Mouse (Mus musculus) hindbrain, postnatal 0 days (tissue): ENCODE data around the gene Serpina9. TPM values are rescaled to one million over a fixed set of nuclear protein-coding genes. Genes with fewer than 3 reads are reported as not detected.

ENCODE experiments used
- ATAC-seq: fragments of 200-750 bp; cut with Nextera tagmentation; 2 replicates; pipeline ENCODE4 v1.8.0; 2017; ENCODE audit warnings: mild to moderate bottlenecking, moderate TSS enrichment, moderate library complexity
- DNase-seq: peaks from one replicate; pipeline ENCODE4 v3.0.0-alpha.2; 2015; ENCODE audit warnings: low spot score
- H3K27ac ChIP-seq: fragments of 300-500 bp; sonication (generic); 2 replicates; pipeline ENCODE4 v1.5.1; 2014; ENCODE audit warnings: mild to moderate bottlenecking
- H3K27me3 ChIP-seq: fragments of 300-500 bp; sonication (generic); 2 replicates; pipeline ENCODE4 v1.6.1; 2014; ENCODE audit warnings: low read length, mixed read lengths; ENCODE audit not compliant: insufficient read depth
- H3K36me3 ChIP-seq: fragments of 300-500 bp; sonication (generic); 2 replicates; pipeline ENCODE4 v1.6.1; 2014; ENCODE audit warnings: low read length, mixed read lengths; ENCODE audit not compliant: insufficient read depth
- H3K4me1 ChIP-seq: fragments of 300-500 bp; sonication (generic); 2 replicates; pipeline ENCODE4 v1.6.1; 2014; ENCODE audit warnings: antibody characterized with exemption, low read length, mixed read lengths; ENCODE audit not compliant: insufficient read depth
- H3K4me2 ChIP-seq: fragments of 300-500 bp; sonication (generic); 2 replicates; pipeline ENCODE4 v1.6.1; 2014; ENCODE audit warnings: low read depth, mild to moderate bottlenecking, low read length, moderate library complexity, mixed read lengths
- H3K4me3 ChIP-seq: fragments of 300-500 bp; sonication (generic); 2 replicates; pipeline ENCODE4 v1.5.1; 2014; ENCODE audit warnings: low read length
- H3K9ac ChIP-seq: fragments of 300-500 bp; sonication (generic); replicated peaks from 2 replicates; pipeline ENCODE4 v1.6.1; 2014; ENCODE audit warnings: mild to moderate bottlenecking, low read length, moderate library complexity, mixed read lengths
- H3K9me3 ChIP-seq: fragments of 300-500 bp; sonication (generic); 2 replicates; pipeline ENCODE4 v1.6.1; 2016; ENCODE audit warnings: low read length, mixed read lengths
- CTCF ChIP-seq: IDR thresholded peaks from 2 replicates; pipeline ENCODE4 v1.5.1; 2016; ENCODE audit warnings: antibody characterized with exemption, control low read depth, low read depth
- WGBS: fragments of 180-500 bp; shearing (Covaris S2); extraction: QIAGEN DNeasy Blood & Tissue Kit; methylation state at CpG from one replicate; pipeline ENCODE4 v1.1.7; 2014; 5-methylcytosine and 5-hydroxymethylcytosine counted together
- polyA plus RNA-seq: library from polyadenylated mRNA; unstranded; fragments of >200 nt; fragmentation: Nextera tagmentation; extraction: Ambion mirVana; gene quantifications from 2 replicates; pipeline ENCODE4 v1.2.1, GENCODE M21; 2015
- total RNA-seq: library from RNA; depleted of rRNA; stranded (reverse); fragments of >200 nt; gene quantifications from 2 replicates; pipeline ENCODE4 v1.2.3, GENCODE M21; 2014

Gene Serpina9
- total and polyA plus RNA-seq, 2 experiments from 2014 or later, result 0.43 TPM; not detected in 1

GRCm38 (mm10) chr12:104015280-104015679 is 1.7 kb upstream of the Serpina9 start:
- no peak overlapping the region for H3K4me2 ChIP-seq
- no peaks in the 10 kb centered on the region for H3K4me1 ChIP-seq
- H3K27ac ChIP-seq, result no peak overlapping the region
- H3K36me3 ChIP-seq, result no peaks in the 10 kb centered on the region
- peaks cover 3% of the 10 kb centered on the region; the same call in 1 of the 2 replicates for H3K9me3 ChIP-seq
- H3K4me3 ChIP-seq, result no peak overlapping the region
- DNase-seq (no peak), ATAC-seq (no peak)
- no peaks in the 10 kb centered on the region for H3K27me3 ChIP-seq
- H3K9ac ChIP-seq, result no peak overlapping the region
- WGBS, result 88% methylated on average over 3 of the region's 3 CpGs
- no peak for TF ChIP-seq CTCF

GRCm38 (mm10) chr12:104004689-104005088 is 8.9 kb downstream of the Serpina9 start:
- H3K4me3 ChIP-seq, result no peak overlapping the region
- H3K27me3 ChIP-seq, result no peaks in the 10 kb centered on the region
- no peaks in the 10 kb centered on the region for H3K4me1 ChIP-seq
- H3K9me3 ChIP-seq, result no peaks in the 10 kb centered on the region
- no peak overlapping the region for H3K4me2 ChIP-seq
- no peak for DNase-seq
- no peak overlapping the region for H3K9ac ChIP-seq
- no peak for TF ChIP-seq CTCF
- no peak for ATAC-seq
- no peaks in the 10 kb centered on the region for H3K36me3 ChIP-seq
- no peak overlapping the region for H3K27ac ChIP-seq
- 80% methylated on average over 5 of the region's 5 CpGs for WGBS

- H3K27me3 ChIP-seq, result no peaks in the 10 kb centered on the region
- H3K9ac ChIP-seq, result no peak overlapping the region
- 61% methylated on average over 4 of the region's 4 CpGs for WGBS
- DNase-seq (no peak), ATAC-seq (no peak)
- no peaks in the 10 kb centered on the region for H3K4me1 ChIP-seq
- no peak overlapping the region for H3K27ac ChIP-seq
- H3K36me3 ChIP-seq, result no peaks in the 10 kb centered on the region
- TF ChIP-seq CTCF, result no peak
- no peaks in the 10 kb centered on the region for H3K9me3 ChIP-seq
- no peak overlapping the region for H3K4me2 ChIP-seq
- H3K4me3 ChIP-seq, result no peak overlapping the region
Measured at GRCm38 (mm10) chr12:104003238-104003612, 10.3 kb downstream of the Serpina9 start.

- Histone ChIP-seq H3K4me1 (no peaks in the 10 kb centered on the region), H3K27me3 (no peaks in the 10 kb centered on the region), H3K27ac (no peak overlapping the region), H3K4me3 (no peak overlapping the region), H3K4me2 (no peak overlapping the region), H3K9ac (no peak overlapping the region), H3K9me3 (no peaks in the 10 kb centered on the region), H3K36me3 (no peaks in the 10 kb centered on the region)
- TF ChIP-seq CTCF, result no peak
- 66% methylated on average over 10 of the region's 10 CpGs for WGBS
- ATAC-seq (no peak), DNase-seq (no peak)
Measured at GRCm38 (mm10) chr12:104002569-104003237, 10.9 kb downstream of the Serpina9 start.

- H3K36me3 ChIP-seq, result no peaks in the 10 kb centered on the region
- DNase-seq (no peak), ATAC-seq (no peak)
- H3K27ac ChIP-seq, result no peak overlapping the region
- 94% methylated on average over 3 of the region's 3 CpGs for WGBS
- H3K9ac ChIP-seq, result no peak overlapping the region
- no peaks in the 10 kb centered on the region for H3K4me1 ChIP-seq
- H3K9me3 ChIP-seq, result no peaks in the 10 kb centered on the region
- TF ChIP-seq CTCF, result no peak
- no peaks in the 10 kb centered on the region for H3K27me3 ChIP-seq
- no peak overlapping the region for H3K4me3 ChIP-seq
- no peak overlapping the region for H3K4me2 ChIP-seq
Measured at GRCm38 (mm10) chr12:104000594-104000993, 13.0 kb downstream of the Serpina9 start.

GRCm38 (mm10) chr12:103999611-104000010 is 13.9 kb downstream of the Serpina9 start:
- no peaks in the 10 kb centered on the region for H3K4me1 ChIP-seq
- 65% methylated on average over 8 of the region's 8 CpGs for WGBS
- TF ChIP-seq CTCF, result no peak
- no peak for DNase-seq
- H3K4me2 ChIP-seq, result no peak overlapping the region
- no peaks in the 10 kb centered on the region for H3K9me3 ChIP-seq
- H3K27ac ChIP-seq, result no peak overlapping the region
- ATAC-seq, result no peak
- no peak overlapping the region for H3K9ac ChIP-seq
- H3K4me3 ChIP-seq, result no peak overlapping the region
- H3K36me3 ChIP-seq, result no peaks in the 10 kb centered on the region
- H3K27me3 ChIP-seq, result no peaks in the 10 kb centered on the region

GRCm38 (mm10) chr12:103996513-103996912 is 17.0 kb downstream of the Serpina9 start:
- Histone ChIP-seq H3K4me2 (no peak overlapping the region), H3K27ac (no peak overlapping the region), H3K4me3 (no peak overlapping the region), H3K36me3 (no peaks in the 10 kb centered on the region), H3K27me3 (no peaks in the 10 kb centered on the region), H3K9me3 (no peaks in the 10 kb centered on the region), H3K4me1 (no peaks in the 10 kb centered on the region), H3K9ac (no peak overlapping the region)
- WGBS, result 61% methylated on average over 2 of the region's 2 CpGs
- DNase-seq, result no peak
- no peak for ATAC-seq
- no peak for TF ChIP-seq CTCF
